21 mouse cellular contexts compared by ENCODE assay signal in genomic region chr2:59259346-59259745, GRCm38 (mm10).
DNase-seq lines count a peak whose midpoint lies in the region; ATAC-seq and TF ChIP-seq lines count a peak whose summit lies in the region.
"Had no signal": no experiment of that assay in that cellular context is flagged by ENCODE, and none has a peak within 500 bp of the region (broad histone marks: within the 10 kb centered on the region; RNA-seq: fewer than 3 reads in every experiment).

No protein-coding gene starts in this region.

- H3K27ac ChIP-seq in heart, embryonic 12.5 days (ENCODE audit: poor library complexity, severe bottlenecking), result no peak overlapping the region
- peak overlapping the region; percentile 18; the same call in 1 of the 2 replicates for H3K27ac ChIP-seq in kidney, embryonic 15.5 days
- H3K27ac ChIP-seq in left cerebral cortex, adult 2 months, result peak overlapping the region; percentile 17; the same call in 1 of the 2 replicates
- H3K27ac ChIP-seq in olfactory bulb, adult 2 months (ENCODE audit: insufficient read depth, low read depth, low read length), result peak overlapping the region; percentile 73; the same call in 1 of the 2 replicates
- H3K27ac ChIP-seq: forebrain, embryonic 10.5 days; forebrain, embryonic 13.5 days; heart, adult 2 months; heart, embryonic 10.5 days; hindbrain, embryonic 12.5 days; hindbrain, embryonic 15.5 days had no signal

- H3K4me1 ChIP-seq in heart, embryonic 12.5 days (replicated peaks), result peaks cover 17% of the 10 kb centered on the region; the same call in 1 of the 2 replicates
- H3K4me1 ChIP-seq in kidney, embryonic 15.5 days, result peaks cover 14% of the 10 kb centered on the region
- peaks cover 9% of the 10 kb centered on the region for H3K4me1 ChIP-seq in olfactory bulb, adult 2 months (ENCODE audit: control insufficient read depth, insufficient read depth, low read length)
- H3K4me1 ChIP-seq: heart, embryonic 10.5 days; hindbrain, embryonic 12.5 days; hindbrain, embryonic 15.5 days had no signal

- no peak overlapping the region for H3K4me2 ChIP-seq in heart, embryonic 12.5 days
- no peak overlapping the region for H3K4me2 ChIP-seq in kidney, embryonic 15.5 days
- H3K4me2 ChIP-seq: forebrain, embryonic 13.5 days; hindbrain, embryonic 12.5 days; hindbrain, embryonic 15.5 days had no signal

- ATAC-seq in heart, embryonic 12.5 days (ENCODE audit: insufficient number of reproducible peaks, low FRiP score), result no peak
- peak; percentile 61 for ATAC-seq in kidney, embryonic 15.5 days (replicated peaks; ENCODE audit: low FRiP score)
- ATAC-seq: Patski had no signal

- H3K36me3 ChIP-seq in heart, embryonic 12.5 days, result no peaks in the 10 kb centered on the region
- H3K36me3 ChIP-seq in kidney, embryonic 15.5 days, result no peaks in the 10 kb centered on the region
- H3K36me3 ChIP-seq: hindbrain, embryonic 12.5 days; hindbrain, embryonic 15.5 days had no signal

- no peaks in the 10 kb centered on the region for H3K9me3 ChIP-seq in heart, embryonic 12.5 days (replicated peaks)
- no peaks in the 10 kb centered on the region for H3K9me3 ChIP-seq in kidney, embryonic 15.5 days (replicated peaks)
- H3K9me3 ChIP-seq: forebrain, embryonic 10.5 days; forebrain, embryonic 13.5 days; G1E; heart, embryonic 10.5 days; hindbrain, embryonic 12.5 days; hindbrain, embryonic 15.5 days had no signal

- no peak overlapping the region for H3K4me3 ChIP-seq in heart, embryonic 12.5 days
- no peak overlapping the region for H3K4me3 ChIP-seq in kidney, embryonic 15.5 days (replicated peaks)
- no peak overlapping the region for H3K4me3 ChIP-seq in left cerebral cortex, adult 2 months
- H3K4me3 ChIP-seq in olfactory bulb, adult 2 months (ENCODE audit: insufficient read depth, low read depth, low read length), result no peak overlapping the region
- H3K4me3 ChIP-seq: forebrain, embryonic 10.5 days; forebrain, embryonic 13.5 days; heart, adult 2 months; heart, embryonic 10.5 days; hindbrain, embryonic 12.5 days; hindbrain, embryonic 15.5 days had no signal

- H3K27me3 ChIP-seq in heart, embryonic 12.5 days (replicated peaks), result no peaks in the 10 kb centered on the region
- H3K27me3 ChIP-seq in kidney, embryonic 15.5 days, result no peaks in the 10 kb centered on the region
- H3K27me3 ChIP-seq: CH12.LX; forebrain, embryonic 13.5 days; hindbrain, embryonic 12.5 days; hindbrain, embryonic 15.5 days; Patski had no signal

- 88% methylated on average over 6 of the region's 6 CpGs for WGBS in heart, embryonic 12.5 days
- 59% methylated on average over 6 of the region's 6 CpGs for WGBS in kidney, embryonic 15.5 days
- WGBS in olfactory bulb, adult 2 months, result 51% methylated on average over 6 of the region's 6 CpGs

- no peak overlapping the region for H3K9ac ChIP-seq in heart, embryonic 12.5 days
- H3K9ac ChIP-seq in kidney, embryonic 15.5 days, result no peak overlapping the region
- H3K9ac ChIP-seq: forebrain, embryonic 13.5 days; hindbrain, embryonic 12.5 days; hindbrain, embryonic 15.5 days had no signal

- TF ChIP-seq POLR2A in olfactory bulb, adult 2 months (IDR thresholded peaks at IDR 0.05; ENCODE audit: insufficient read depth, low read depth, low read length), result no peak

- intact Hi-C loops in left cerebral cortex, adult 2 months (cut with DNase I), result loop anchor here (2.0 to 5.0 kb wide), 2 partner anchors 27 to 97 kb away; partner anchors contain the start of genes Ccdc148 and Pkp4

- DNase-seq in heart, adult 11 months, result peak; percentile 33
- DNase-seq in kidney, postnatal 10 days, result no peak
- no peak for DNase-seq in left cerebral cortex, adult 2 months (ENCODE audit: extremely low spot score in 1 of 2, low spot score in 2 of 2)
- DNase-seq in left cerebral cortex, adult 11 months (ENCODE audit: low spot score), result no peak
- DNase-seq: adrenal gland, postnatal 10 days; adrenal gland, postnatal 36 days; B cell, adult 2 months; cerebellum, adult 9-10 months; gastrocnemius, postnatal 25 days; heart, adult 2 months had no signal

- no peak for TF ChIP-seq CTCF in left cerebral cortex, adult 2 months (IDR thresholded peaks at IDR 0.05)
- TF ChIP-seq CTCF in olfactory bulb, adult 2 months (IDR thresholded peaks at IDR 0.05; ENCODE audit: insufficient read depth, low read depth, low read length), result no peak
